Mouse (Mus musculus) olfactory bulb, adult 2 months (tissue): ENCODE results near the gene Gng11.

Experiments used
- CTCF ChIP-seq: fragments of 200-500 bp; IDR thresholded peaks from 2 replicates; pipeline ENCODE4 v1.5.1; 2012; ENCODE audit warnings: low read depth, mild to moderate bottlenecking, low read length, moderate library complexity; ENCODE audit not compliant: insufficient read depth
- POLR2A ChIP-seq: fragments of 200-500 bp; IDR thresholded peaks from 2 replicates; pipeline ENCODE4 v1.6.1; 2012; ENCODE audit warnings: mild to moderate bottlenecking, low read depth, low read length, moderate library complexity; ENCODE audit not compliant: insufficient read depth

DNA sequence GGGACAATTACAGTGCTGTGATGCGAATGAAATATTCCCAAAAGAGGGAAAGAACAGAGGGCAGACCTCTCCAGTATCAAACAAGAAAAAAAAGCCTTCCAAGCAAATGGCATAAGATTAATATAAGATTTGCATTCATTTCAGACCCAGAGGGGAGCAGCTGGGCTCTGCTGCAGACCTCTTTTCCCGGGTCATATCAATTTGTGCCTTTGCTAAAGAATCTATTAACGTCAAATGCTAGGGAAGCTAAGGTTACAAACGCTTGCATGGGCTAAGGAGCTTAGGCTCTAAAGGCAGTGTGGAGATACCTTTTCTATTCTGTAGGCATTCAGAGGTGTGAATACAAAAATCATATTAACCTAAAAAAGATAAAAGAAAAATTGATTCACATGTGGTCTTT lies 48.7 kb upstream of the Gng11 start:
- TF ChIP-seq POLR2A, result no peak
- no peak for TF ChIP-seq CTCF
